Mouse (Mus musculus): ENCODE results near the gene Abcd1.

Gene Abcd1

GRCm38 (mm10) chrX:73744774-73745481, 28.5 kb downstream of the Abcd1 start:
- no peak for DNase-seq

- DNase-seq: no peak
Observed at GRCm38 (mm10) chrX:73748977-73749376, 32.6 kb downstream of the Abcd1 start.

GRCm38 (mm10) chrX:73756334-73757140, 40.1 kb downstream of the Abcd1 start, which contains the start of gene Plxnb3:
Gene Plxnb3 (plus strand): TSS chrX:73757090.
- no peak for DNase-seq

GRCm38 (mm10) chrX:73758611-73759290, 42.4 kb downstream of the Abcd1 start:
- DNase-seq: no peak

- peak; percentile 48 to 50 for DNase-seq
Observed at GRCm38 (mm10) chrX:73765311-73765710, 48.9 kb downstream of the Abcd1 start.

GRCm38 (mm10) chrX:73767267-73767666, 50.9 kb downstream of the Abcd1 start:
- DNase-seq: no peak

GRCm38 (mm10) chrX:73774168-73774760, 57.9 kb downstream of the Abcd1 start, which contains the start of gene Srpk3:
Gene Srpk3 (plus strand): TSS chrX:73774405.
- no peak for DNase-seq

GRCm38 (mm10) chrX:73774802-73775483, 58.5 kb downstream of the Abcd1 start:
- DNase-seq: no peak

- no peak for DNase-seq
Observed at GRCm38 (mm10) chrX:73782227-73782626, 65.8 kb downstream of the Abcd1 start.

- peak in 1 of 2 experiments; percentile 37 for DNase-seq
Observed at GRCm38 (mm10) chrX:73785666-73786065, 69.3 kb downstream of the Abcd1 start.

- peak; percentile 94 for DNase-seq
Observed at GRCm38 (mm10) chrX:73786364-73787224, 70.2 kb downstream of the Abcd1 start, which contains the start of the genes Idh3g and Ssr4. Gene Idh3g (minus strand): TSS chrX:73786897. Gene Ssr4 (plus strand): TSS chrX:73787028.

- no peak for DNase-seq
Observed at GRCm38 (mm10) chrX:73787225-73787558, 70.8 kb downstream of the Abcd1 start.
